Mouse (Mus musculus): ENCODE results near the gene Mum1. TPM values are rescaled to one million over a fixed set of nuclear protein-coding genes. Genes with fewer than 3 reads are reported as not detected.

Mum1 gene
- total and polyA plus RNA-seq, 2 experiments, result 7.1 to 10.1 TPM

- Histone ChIP-seq H3K9ac (ENCODE audit: low read depth, low read length) (no peak overlapping the region), H3K27ac (replicated peaks; ENCODE audit: insufficient read depth, low read depth, low read length) (peak overlapping the region; percentile 27), H3K36me3 (ENCODE audit: control insufficient read depth, insufficient read depth, low read length) (0 out of 2 replicates have a peak, but pooled peaks cover 1% of the 10 kb centered on the region), H3K79me2 (ENCODE audit: control insufficient read depth, insufficient read depth, low read length) (peaks cover 28% of the 10 kb centered on the region), H3K4me1 (ENCODE audit: control insufficient read depth, insufficient read depth, low read length) (peaks cover 25% of the 10 kb centered on the region), H3K4me3 (ENCODE audit: insufficient read depth, low read depth, low read length) (no peak overlapping the region), H3K27me3 (ENCODE audit: control insufficient read depth, insufficient read depth, low read length) (no peaks in the 10 kb centered on the region)
- DNase-seq (ENCODE audit: extremely low read depth, low read depth, low spot score), result no peak
- 80% methylated on average over 10 of the region's 10 CpGs for WGBS
- no peak for TF ChIP-seq CTCF (IDR thresholded peaks at IDR 0.05; ENCODE audit: low read depth, low read length)
Observed at GRCm38 (mm10) chr10:80262776-80263365, 36.6 kb downstream of the Mum1 start.

GRCm38 (mm10) chr10:80264341-80265148, 38.3 kb downstream of the Mum1 start:
- Histone ChIP-seq H3K27me3 (ENCODE audit: control insufficient read depth, insufficient read depth, low read length) (no peaks in the 10 kb centered on the region), H3K9ac (ENCODE audit: low read depth, low read length) (peak overlapping the region; percentile 99), H3K27ac (replicated peaks; ENCODE audit: insufficient read depth, low read depth, low read length) (peak overlapping the region; percentile 99), H3K79me2 (ENCODE audit: control insufficient read depth, insufficient read depth, low read length) (peaks cover 28% of the 10 kb centered on the region), H3K36me3 (ENCODE audit: control insufficient read depth, insufficient read depth, low read length) (no peaks in the 10 kb centered on the region), H3K4me1 (ENCODE audit: control insufficient read depth, insufficient read depth, low read length) (peaks cover 26% of the 10 kb centered on the region), H3K4me3 (ENCODE audit: insufficient read depth, low read depth, low read length) (peak overlapping the region; percentile 87)
- TF ChIP-seq POLR2A (IDR thresholded peaks at IDR 0.05; ENCODE audit: extremely low read depth, insufficient read depth, low read length), result peak; percentile 92
- no peak for TF ChIP-seq CTCF (IDR thresholded peaks at IDR 0.05; ENCODE audit: low read depth, low read length)
- under 1% methylated on average over 81 of the region's 81 CpGs for WGBS
- DNase-seq (ENCODE audit: extremely low read depth, low read depth, low spot score), result peak; percentile 95

- TF ChIP-seq CTCF (IDR thresholded peaks at IDR 0.05; ENCODE audit: low read depth, low read length) (no peak), POLR2A (IDR thresholded peaks at IDR 0.05; ENCODE audit: extremely low read depth, insufficient read depth, low read length) (no peak)
- no peaks in the 10 kb centered on the region for H3K36me3 ChIP-seq (ENCODE audit: control insufficient read depth, insufficient read depth, low read length)
- peak overlapping the region; percentile 99 for H3K27ac ChIP-seq (replicated peaks; ENCODE audit: insufficient read depth, low read depth, low read length)
- H3K4me1 ChIP-seq (ENCODE audit: control insufficient read depth, insufficient read depth, low read length), result peaks cover 30% of the 10 kb centered on the region
- H3K27me3 ChIP-seq (ENCODE audit: control insufficient read depth, insufficient read depth, low read length), result no peaks in the 10 kb centered on the region
- WGBS, result under 1% methylated on average over 18 of the region's 18 CpGs
- peak overlapping the region; percentile 87 for H3K4me3 ChIP-seq (ENCODE audit: insufficient read depth, low read depth, low read length)
- H3K9ac ChIP-seq (ENCODE audit: low read depth, low read length), result peak overlapping the region; percentile 99
- DNase-seq (ENCODE audit: extremely low read depth, low read depth, low spot score), result no peak
- peaks cover 27% of the 10 kb centered on the region for H3K79me2 ChIP-seq (ENCODE audit: control insufficient read depth, insufficient read depth, low read length)
Observed at GRCm38 (mm10) chr10:80265149-80265486, 38.9 kb downstream of the Mum1 start.

- Histone ChIP-seq H3K27ac (replicated peaks; ENCODE audit: insufficient read depth, low read depth, low read length) (peak overlapping the region; percentile 94), H3K79me2 (ENCODE audit: control insufficient read depth, insufficient read depth, low read length) (peaks cover 46% of the 10 kb centered on the region), H3K9ac (ENCODE audit: low read depth, low read length) (peak overlapping the region; percentile 70), H3K4me1 (ENCODE audit: control insufficient read depth, insufficient read depth, low read length) (peaks cover 54% of the 10 kb centered on the region), H3K4me3 (ENCODE audit: insufficient read depth, low read depth, low read length) (no peak overlapping the region), H3K27me3 (ENCODE audit: control insufficient read depth, insufficient read depth, low read length) (no peaks in the 10 kb centered on the region), H3K36me3 (ENCODE audit: control insufficient read depth, insufficient read depth, low read length) (peaks cover 3% of the 10 kb centered on the region; the same call in 1 of the 2 replicates)
- TF ChIP-seq POLR2A (IDR thresholded peaks at IDR 0.05; ENCODE audit: extremely low read depth, insufficient read depth, low read length) (no peak), CTCF (IDR thresholded peaks at IDR 0.05; ENCODE audit: low read depth, low read length) (no peak)
- WGBS, result 80% methylated on average over 2 of the region's 2 CpGs
- peak; percentile 67 for DNase-seq (ENCODE audit: extremely low read depth, low read depth, low spot score)
Observed at GRCm38 (mm10) chr10:80270099-80270498, 43.9 kb downstream of the Mum1 start.

GRCm38 (mm10) chr10:80270734-80271181, 44.5 kb downstream of the Mum1 start:
- peak overlapping the region; percentile 95 for H3K27ac ChIP-seq (replicated peaks; ENCODE audit: insufficient read depth, low read depth, low read length)
- 8% methylated on average over 6 of the region's 6 CpGs for WGBS
- H3K9ac ChIP-seq (ENCODE audit: low read depth, low read length), result peak overlapping the region; percentile 70
- H3K27me3 ChIP-seq (ENCODE audit: control insufficient read depth, insufficient read depth, low read length), result no peaks in the 10 kb centered on the region
- peaks cover 44% of the 10 kb centered on the region for H3K79me2 ChIP-seq (ENCODE audit: control insufficient read depth, insufficient read depth, low read length)
- peaks cover 3% of the 10 kb centered on the region; the same call in 1 of the 2 replicates for H3K36me3 ChIP-seq (ENCODE audit: control insufficient read depth, insufficient read depth, low read length)
- H3K4me1 ChIP-seq (ENCODE audit: control insufficient read depth, insufficient read depth, low read length), result peaks cover 57% of the 10 kb centered on the region
- DNase-seq (ENCODE audit: extremely low read depth, low read depth, low spot score), result peak; percentile 98
- H3K4me3 ChIP-seq (ENCODE audit: insufficient read depth, low read depth, low read length), result peak overlapping the region; percentile 3; the same call in 1 of the 2 replicates
- TF ChIP-seq CTCF (IDR thresholded peaks at IDR 0.05; ENCODE audit: low read depth, low read length) (no peak), POLR2A (IDR thresholded peaks at IDR 0.05; ENCODE audit: extremely low read depth, insufficient read depth, low read length) (no peak)
